Mouse (Mus musculus): ENCODE measurements around the gene Pkd2l1.
"Not testable (repeated sequence)": the region's sequence is repeated elsewhere in the genome, so short reads cannot be mapped to it uniquely, and the experiment has no call there.

Pkd2l1 gene

GRCm38 (mm10) chr19:44161515-44161914 is 30.7 kb downstream of the Pkd2l1 start:
- in situ Hi-C loops (cut with MboI; ENCODE audit: low sequenced_read_pairs), result no loop called here

GRCm38 (mm10) chr19:44159386-44159785 is 32.9 kb downstream of the Pkd2l1 start:
- in situ Hi-C loops (cut with MboI; ENCODE audit: low sequenced_read_pairs), result no loop called here

- in situ Hi-C loops (cut with MboI; ENCODE audit: low sequenced_read_pairs), result no loop called here
Observed at GRCm38 (mm10) chr19:44157005-44157404, 35.2 kb downstream of the Pkd2l1 start.

GRCm38 (mm10) chr19:44153781-44154180 is 38.5 kb downstream of the Pkd2l1 start:
- in situ Hi-C loops (cut with MboI; ENCODE audit: low sequenced_read_pairs), result no loop called here

- in situ Hi-C loops (cut with MboI; ENCODE audit: low sequenced_read_pairs), result no loop called here
Observed at GRCm38 (mm10) chr19:44148991-44149390, 43.3 kb downstream of the Pkd2l1 start.

- in situ Hi-C loops (cut with MboI; ENCODE audit: low sequenced_read_pairs), result no loop called here
Observed at GRCm38 (mm10) chr19:44148345-44148744, 43.9 kb downstream of the Pkd2l1 start.

- in situ Hi-C loops (cut with MboI; ENCODE audit: low sequenced_read_pairs), result no loop called here
Observed at GRCm38 (mm10) chr19:44146951-44147350, 45.3 kb downstream of the Pkd2l1 start.

GRCm38 (mm10) chr19:44146568-44146879 is 45.7 kb downstream of the Pkd2l1 start:
- in situ Hi-C loops (cut with MboI; ENCODE audit: low sequenced_read_pairs), result no loop called here

- in situ Hi-C loops (cut with MboI; ENCODE audit: low sequenced_read_pairs), result no loop called here
Observed at GRCm38 (mm10) chr19:44145702-44146567, 46.3 kb downstream of the Pkd2l1 start, which contains the start of gene Bloc1s2. TSS of gene Bloc1s2 (minus strand) at chr19:44146446.

GRCm38 (mm10) chr19:44144366-44144765 is 47.9 kb downstream of the Pkd2l1 start:
- in situ Hi-C loops (cut with MboI; ENCODE audit: low sequenced_read_pairs), result no loop called here

- in situ Hi-C loops (cut with MboI; ENCODE audit: low sequenced_read_pairs), result no loop called here
Observed at GRCm38 (mm10) chr19:44135960-44136485, 56.2 kb downstream of the Pkd2l1 start.

GRCm38 (mm10) chr19:44135072-44135959 is 56.9 kb downstream of the Pkd2l1 start, which contains the start of gene Cwf19l1:
TSS of gene Cwf19l1 (minus strand) at chr19:44135876.
- in situ Hi-C loops (cut with MboI; ENCODE audit: low sequenced_read_pairs), result no loop called here

- in situ Hi-C loops (cut with MboI; ENCODE audit: low sequenced_read_pairs), result no loop called here
Observed at GRCm38 (mm10) chr19:44132917-44133316, 59.3 kb downstream of the Pkd2l1 start.

GRCm38 (mm10) chr19:44128560-44128959 is 63.7 kb downstream of the Pkd2l1 start:
- in situ Hi-C loops (cut with MboI; ENCODE audit: low sequenced_read_pairs), result no loop called here

GRCm38 (mm10) chr19:44127729-44128497 is 64.3 kb downstream of the Pkd2l1 start:
- in situ Hi-C loops (cut with MboI; ENCODE audit: low sequenced_read_pairs), result no loop called here

- in situ Hi-C loops (cut with MboI; ENCODE audit: low sequenced_read_pairs), result no loop called here
Observed at GRCm38 (mm10) chr19:44121137-44121536, 71.1 kb downstream of the Pkd2l1 start.

GRCm38 (mm10) chr19:44120686-44121085 is 71.6 kb downstream of the Pkd2l1 start:
- in situ Hi-C loops (cut with MboI; ENCODE audit: low sequenced_read_pairs), result not testable (repeated sequence)

GRCm38 (mm10) chr19:44117793-44118192 is 74.4 kb downstream of the Pkd2l1 start:
- in situ Hi-C loops (cut with MboI; ENCODE audit: low sequenced_read_pairs), result no loop called here

GRCm38 (mm10) chr19:44111706-44112105 is 80.5 kb downstream of the Pkd2l1 start:
- in situ Hi-C loops (cut with MboI; ENCODE audit: low sequenced_read_pairs), result no loop called here

- in situ Hi-C loops (cut with MboI; ENCODE audit: low sequenced_read_pairs), result no loop called here
Observed at GRCm38 (mm10) chr19:44110356-44110755, 81.9 kb downstream of the Pkd2l1 start.

- in situ Hi-C loops (cut with MboI; ENCODE audit: low sequenced_read_pairs), result no loop called here
Observed at GRCm38 (mm10) chr19:44108996-44109395, 83.2 kb downstream of the Pkd2l1 start.

Measured in CH12F3 (cell line).